Mouse (Mus musculus): ENCODE data around the gene Fbxw5. TPM values are rescaled to one million over a fixed set of nuclear protein-coding genes. Genes with fewer than 3 reads are reported as not detected.

Gene Fbxw5
- 35.8 TPM for polyA plus RNA-seq (2012; fragmentation: generic; extraction: Trizol)
- long read RNA-seq, experiment 1, transcript Fbxw5-201 (9 exons, 2,388 nt) = major isoform, 25 of 52 reads
- long read RNA-seq, experiment 1, partial matches to known transcripts = 7 of 52 reads
- long read RNA-seq, experiment 1, other reads (novel, unspliced or antisense) = 20 of 52 reads
- long read RNA-seq, experiment 2, transcript Fbxw5-201 (9 exons, 2,388 nt) = major isoform, 149 of 277 reads
- long read RNA-seq, experiment 2, partial matches to known transcripts = 23 of 277 reads
- long read RNA-seq, experiment 2, other reads (novel, unspliced or antisense) = 105 of 277 reads

DNA sequence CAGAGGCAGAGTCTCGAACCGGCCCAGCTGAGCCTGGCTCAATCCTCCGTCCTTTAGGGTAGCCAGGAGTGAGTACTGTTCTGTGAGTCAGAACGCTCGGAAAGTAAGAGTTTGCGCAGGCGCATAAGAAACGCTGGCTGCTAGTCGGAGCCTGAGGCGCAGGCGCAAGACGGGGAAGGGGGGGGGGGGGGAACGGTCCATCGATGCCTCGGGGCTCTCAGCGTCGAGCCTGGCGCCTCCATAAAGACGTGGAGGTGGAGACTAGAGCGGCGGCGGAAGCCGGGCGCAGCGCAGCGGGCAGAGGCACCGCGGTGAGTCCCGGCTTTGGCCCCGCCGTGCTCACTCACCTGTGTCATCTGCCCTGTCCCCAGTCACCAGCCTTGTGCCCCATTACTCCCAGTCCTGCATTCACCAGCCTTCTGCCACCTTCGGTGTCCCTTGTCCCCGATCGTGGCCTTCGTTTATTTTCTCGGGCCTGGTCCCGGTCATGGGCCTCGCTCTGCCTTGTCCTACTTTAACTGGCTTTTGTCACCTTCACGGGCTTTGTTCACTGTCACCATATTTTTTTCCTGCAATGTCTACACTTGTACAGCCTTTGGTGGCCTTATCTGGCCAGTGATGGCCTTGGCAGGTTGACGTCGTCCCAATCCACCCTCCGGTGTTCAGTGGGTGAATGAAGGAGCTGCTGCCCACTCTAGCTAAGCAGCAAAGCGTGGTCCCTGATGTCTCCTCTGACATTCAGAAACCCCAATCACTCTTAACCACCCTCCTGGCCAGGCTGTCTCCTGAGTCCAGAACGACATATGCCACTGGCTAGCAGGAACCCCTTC, at the start of gene Fbxw5:
TSS of gene Fbxw5 (plus strand) at position 175 of the 830 bp plus-strand sequence.
- peak within 1 kb of the TSS; percentile 96 for H3K4me3 ChIP-seq (ENCODE audit: insufficient read depth, poor library complexity, severe bottlenecking)
- peaks cover 11% of the 10 kb centered on the region for H3K36me3 ChIP-seq (ENCODE audit: control insufficient read depth, insufficient read depth)
- peaks cover 19% of the 10 kb centered on the region for H3K79me2 ChIP-seq (ENCODE audit: control insufficient read depth, insufficient read depth)
- H3K79me3 ChIP-seq (ENCODE audit: low read depth) = peaks cover 9% of the 10 kb centered on the region
- H3K27me3 ChIP-seq (ENCODE audit: control insufficient read depth, insufficient read depth, insufficient read length) = no peaks in the 10 kb centered on the region
- TF ChIP-seq MYOD1 (IDR thresholded peaks at IDR 0.05; ENCODE audit: control insufficient read depth, insufficient read length, low read depth) = no peak
- no peak for TF ChIP-seq CEBPB (IDR thresholded peaks at IDR 0.05; ENCODE audit: low read depth)
- no peak for TF ChIP-seq CTCF (IDR thresholded peaks at IDR 0.05; ENCODE audit: control insufficient read depth, insufficient read depth, insufficient read length)
- no peak for TF ChIP-seq FOSL1 (IDR thresholded peaks at IDR 0.05; ENCODE audit: insufficient read depth, low read length, poor library complexity, severe bottlenecking)
- TF ChIP-seq USF1 (IDR thresholded peaks at IDR 0.05; ENCODE audit: low read depth) = no peak
- TF ChIP-seq MAX (IDR thresholded peaks at IDR 0.05) = no peak
- TF ChIP-seq MYOG (IDR thresholded peaks at IDR 0.05; ENCODE audit: control insufficient read depth, extremely low read depth, insufficient read length) = no peak
- peak within 1 kb of the TSS; percentile 67 for H3ac ChIP-seq (ENCODE audit: control insufficient read depth, insufficient read length, low read depth)

DNA sequence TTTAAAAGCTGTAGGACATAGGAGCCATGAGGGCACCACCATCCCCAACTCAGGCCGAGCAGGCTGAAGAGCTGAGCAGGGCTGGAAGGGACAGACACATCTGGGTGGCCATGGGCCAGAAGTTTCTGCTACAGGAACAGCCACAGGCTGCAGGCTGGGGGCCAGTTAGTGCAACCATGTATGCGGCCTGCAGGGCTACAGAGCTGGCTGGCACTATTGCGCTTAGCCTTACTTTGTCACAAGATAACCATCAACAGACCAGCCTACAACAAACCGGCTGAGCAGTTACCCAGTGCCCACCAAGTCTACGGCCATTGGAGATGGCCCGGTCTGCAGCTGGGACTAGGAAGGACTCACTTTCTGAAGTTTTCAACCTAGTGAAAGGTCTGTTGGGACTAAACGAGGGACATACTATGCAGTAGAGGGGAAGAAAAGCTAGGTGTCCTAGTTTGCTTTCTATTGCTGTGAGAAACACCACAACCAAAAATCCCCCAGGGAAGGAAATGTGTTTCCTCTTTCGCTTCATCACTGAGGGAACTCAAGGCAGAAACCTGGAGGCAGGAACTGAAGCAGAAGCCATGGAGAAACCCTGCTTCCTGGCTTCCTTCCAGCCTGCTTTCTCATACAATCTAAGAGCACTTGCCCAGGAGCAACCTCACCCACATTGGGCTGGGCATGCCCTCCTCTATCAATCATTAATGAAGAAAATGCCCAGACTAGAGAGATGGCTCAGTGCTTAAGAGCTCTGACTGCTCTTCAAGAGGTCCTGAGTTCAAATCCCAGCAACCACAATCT, 49.5 kb upstream of the Fbxw5 start:
- H3K36me3 ChIP-seq (ENCODE audit: control insufficient read depth, insufficient read depth) = no peaks in the 10 kb centered on the region
- TF ChIP-seq FOSL1 (IDR thresholded peaks at IDR 0.05; ENCODE audit: insufficient read depth, low read length, poor library complexity, severe bottlenecking) (no peak), MAX (IDR thresholded peaks at IDR 0.05) (no peak), CTCF (IDR thresholded peaks at IDR 0.05; ENCODE audit: control insufficient read depth, insufficient read depth, insufficient read length) (no peak), MYOD1 (IDR thresholded peaks at IDR 0.05; ENCODE audit: control insufficient read depth, insufficient read length, low read depth) (no peak), USF1 (IDR thresholded peaks at IDR 0.05; ENCODE audit: low read depth) (no peak), CEBPB (IDR thresholded peaks at IDR 0.05; ENCODE audit: low read depth) (no peak), MYOG (IDR thresholded peaks at IDR 0.05; ENCODE audit: control insufficient read depth, extremely low read depth, insufficient read length) (no peak)
- H3ac ChIP-seq (ENCODE audit: control insufficient read depth, insufficient read length, low read depth) = no peak overlapping the region
- no peaks in the 10 kb centered on the region for H3K79me2 ChIP-seq (ENCODE audit: control insufficient read depth, insufficient read depth)
- H3K4me3 ChIP-seq (ENCODE audit: insufficient read depth, poor library complexity, severe bottlenecking) = no peak overlapping the region
- no peaks in the 10 kb centered on the region for H3K79me3 ChIP-seq (ENCODE audit: low read depth)
- H3K27me3 ChIP-seq (ENCODE audit: control insufficient read depth, insufficient read depth, insufficient read length) = no peaks in the 10 kb centered on the region

DNA sequence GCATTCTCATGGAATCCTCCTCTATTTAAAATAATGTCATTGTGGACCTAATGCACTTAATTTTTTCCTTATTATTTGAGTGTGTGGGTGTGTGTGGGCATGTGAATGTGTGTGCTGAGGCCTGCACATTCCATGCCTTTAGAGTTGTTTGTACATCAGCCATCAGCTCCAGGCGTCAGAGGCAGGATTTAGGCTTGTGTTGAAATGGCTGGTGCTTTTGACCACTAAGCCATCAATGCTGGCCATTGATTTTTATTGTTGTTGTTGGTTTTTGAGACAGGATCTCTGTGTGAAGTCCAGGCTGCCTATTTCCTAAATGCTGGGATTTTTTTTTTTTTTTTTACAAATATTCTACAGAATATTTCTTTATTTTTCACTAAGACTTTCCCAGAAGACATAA, 47.6 kb upstream of the Fbxw5 start:
- Histone ChIP-seq H3K27me3 (ENCODE audit: control insufficient read depth, insufficient read depth, insufficient read length) (no peaks in the 10 kb centered on the region), H3ac (ENCODE audit: control insufficient read depth, insufficient read length, low read depth) (no peak overlapping the region), H3K36me3 (ENCODE audit: control insufficient read depth, insufficient read depth) (no peaks in the 10 kb centered on the region), H3K4me3 (ENCODE audit: insufficient read depth, poor library complexity, severe bottlenecking) (no peak overlapping the region), H3K79me3 (ENCODE audit: low read depth) (no peaks in the 10 kb centered on the region), H3K79me2 (ENCODE audit: control insufficient read depth, insufficient read depth) (no peaks in the 10 kb centered on the region)
- TF ChIP-seq FOSL1 (IDR thresholded peaks at IDR 0.05; ENCODE audit: insufficient read depth, low read length, poor library complexity, severe bottlenecking) = no peak
- no peak for TF ChIP-seq CEBPB (IDR thresholded peaks at IDR 0.05; ENCODE audit: low read depth)
- TF ChIP-seq MAX (IDR thresholded peaks at IDR 0.05) = no peak
- TF ChIP-seq MYOD1 (IDR thresholded peaks at IDR 0.05; ENCODE audit: control insufficient read depth, insufficient read length, low read depth) = no peak

- H3K4me3 ChIP-seq (ENCODE audit: insufficient read depth, poor library complexity, severe bottlenecking) = no peak within 1 kb of the TSS
These were observed 44.2 kb upstream of the Fbxw5 start, which contains the start of gene Clic3 for GRCm38 (mm10) chr2:25456205-25456953. TSS of gene Clic3 (plus strand) at chr2:25456838.

More at GRCm38 (mm10) chr2:25456205-25456953, 44.2 kb upstream of the Fbxw5 start, which contains the start of gene Clic3:
- Histone ChIP-seq H3ac (ENCODE audit: control insufficient read depth, insufficient read length, low read depth) (no peak within 1 kb of the TSS), H3K27me3 (ENCODE audit: control insufficient read depth, insufficient read depth, insufficient read length) (no peaks in the 10 kb centered on the region), H3K79me3 (ENCODE audit: low read depth) (no peaks in the 10 kb centered on the region), H3K36me3 (ENCODE audit: control insufficient read depth, insufficient read depth) (no peaks in the 10 kb centered on the region), H3K79me2 (ENCODE audit: control insufficient read depth, insufficient read depth) (peaks cover 7% of the 10 kb centered on the region)
- TF ChIP-seq MAX (IDR thresholded peaks at IDR 0.05) = no peak
- no peak for TF ChIP-seq CTCF (IDR thresholded peaks at IDR 0.05; ENCODE audit: control insufficient read depth, insufficient read depth, insufficient read length)

All from C2C12 (cell line).